Mouse (Mus musculus): ENCODE data around the gene Armc6. TPM values are rescaled to one million over a fixed set of nuclear protein-coding genes. Genes with fewer than 3 reads are reported as not detected.
A peak's percentile ranks its signal among the peaks of the same experiment; 100 is the strongest.

The Armc6 gene
- polyA plus RNA-seq, 1 experiment from 2014 or later, result 20.1 TPM

DNA sequence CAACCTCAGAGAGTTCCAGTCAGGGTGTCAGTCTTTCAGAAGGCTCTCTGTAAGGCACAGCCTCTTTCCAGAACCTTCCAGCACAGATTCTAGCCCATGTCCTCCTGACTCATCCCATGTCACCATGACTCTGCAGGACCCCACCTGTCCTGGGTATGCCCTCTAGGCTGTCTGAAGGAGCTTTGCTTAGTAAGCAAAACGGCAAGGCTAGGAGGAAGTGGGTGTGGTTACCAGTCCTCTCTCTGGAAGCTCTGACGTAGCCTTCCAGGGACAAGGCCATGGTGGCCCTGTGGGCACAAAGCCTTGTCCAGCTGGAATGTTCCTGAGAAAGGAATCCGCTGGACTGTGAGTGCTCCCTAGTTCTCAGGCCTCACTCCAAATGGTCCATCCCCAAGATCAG lies 38.7 kb upstream of the Armc6 start:
- 52% methylated on average over 3 of the region's 3 CpGs for WGBS
- Histone ChIP-seq H3K27me3 (ENCODE audit: control insufficient read depth, insufficient read depth, low read length) (no peaks in the 10 kb centered on the region), H3K27ac (replicated peaks; ENCODE audit: low read depth, low read length) (no peak overlapping the region), H3K4me1 (ENCODE audit: control insufficient read depth, insufficient read depth, low read length) (no peaks in the 10 kb centered on the region), H3K9ac (ENCODE audit: low read length) (no peak overlapping the region), H3K4me3 (ENCODE audit: low read depth, low read length) (no peak overlapping the region), H3K9me3 (ENCODE audit: control insufficient read depth, low read length) (no peaks in the 10 kb centered on the region), H3K4me2 (ENCODE audit: low read depth, severe bottlenecking) (no peak overlapping the region), H3K36me3 (ENCODE audit: control insufficient read depth, insufficient read depth, low read length) (no peaks in the 10 kb centered on the region)
- DNase-seq (ENCODE audit: low spot score) (no peak), ATAC-seq (ENCODE audit: insufficient number of reproducible peaks, low FRiP score, low TSS enrichment, low read depth) (no peak)

DNA sequence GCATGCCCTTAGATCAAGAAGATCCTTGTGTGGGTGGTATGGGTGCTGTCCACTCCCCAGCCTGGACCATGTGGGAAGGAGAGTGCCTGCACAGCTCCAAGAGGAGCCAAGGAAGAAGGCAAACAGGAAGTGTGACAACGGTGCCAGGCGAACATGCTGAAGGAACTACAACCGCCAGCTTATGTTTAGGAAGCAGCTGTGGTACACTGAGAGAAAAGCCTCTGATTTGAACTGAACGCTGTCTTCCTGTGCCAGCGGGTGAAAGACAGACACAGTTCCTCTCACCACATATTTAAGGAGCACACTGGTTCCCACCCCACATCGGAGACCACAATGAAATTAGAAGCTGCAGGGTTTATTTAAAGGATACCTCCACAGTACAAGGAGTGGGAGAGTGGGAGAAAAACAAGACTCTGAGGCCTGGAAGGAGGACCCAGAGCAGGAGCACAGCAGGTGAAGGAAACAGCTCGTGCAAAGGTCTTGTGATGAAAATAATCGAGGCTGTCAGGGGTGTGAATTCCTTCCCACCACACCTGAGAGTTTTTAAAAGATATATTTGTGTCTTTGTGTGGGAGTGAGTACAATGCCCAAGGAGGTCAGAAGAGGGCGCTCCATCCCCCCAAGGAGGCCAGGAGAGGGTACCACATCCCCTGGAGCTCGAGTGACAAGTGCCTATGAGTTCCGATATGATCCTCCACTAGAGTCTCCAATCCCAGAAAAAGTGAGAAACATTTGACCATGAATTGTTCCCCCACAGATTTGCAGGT lies 34.7 kb upstream of the Armc6 start:
- Histone ChIP-seq H3K4me3 (ENCODE audit: low read depth, low read length) (no peak overlapping the region), H3K27ac (replicated peaks; ENCODE audit: low read depth, low read length) (no peak overlapping the region), H3K9ac (ENCODE audit: low read length) (no peak overlapping the region), H3K9me3 (ENCODE audit: control insufficient read depth, low read length) (0 out of 2 replicates have a peak, but pooled peaks cover 2% of the 10 kb centered on the region), H3K27me3 (ENCODE audit: control insufficient read depth, insufficient read depth, low read length) (no peaks in the 10 kb centered on the region), H3K4me2 (ENCODE audit: low read depth, severe bottlenecking) (no peak overlapping the region), H3K36me3 (ENCODE audit: control insufficient read depth, insufficient read depth, low read length) (peaks cover 6% of the 10 kb centered on the region; the same call in 1 of the 2 replicates), H3K4me1 (ENCODE audit: control insufficient read depth, insufficient read depth, low read length) (no peaks in the 10 kb centered on the region)
- ATAC-seq (ENCODE audit: insufficient number of reproducible peaks, low FRiP score, low TSS enrichment, low read depth) (no peak), DNase-seq (ENCODE audit: low spot score) (peak; percentile 46)
- 54% methylated on average over 11 of the region's 11 CpGs for WGBS

DNA sequence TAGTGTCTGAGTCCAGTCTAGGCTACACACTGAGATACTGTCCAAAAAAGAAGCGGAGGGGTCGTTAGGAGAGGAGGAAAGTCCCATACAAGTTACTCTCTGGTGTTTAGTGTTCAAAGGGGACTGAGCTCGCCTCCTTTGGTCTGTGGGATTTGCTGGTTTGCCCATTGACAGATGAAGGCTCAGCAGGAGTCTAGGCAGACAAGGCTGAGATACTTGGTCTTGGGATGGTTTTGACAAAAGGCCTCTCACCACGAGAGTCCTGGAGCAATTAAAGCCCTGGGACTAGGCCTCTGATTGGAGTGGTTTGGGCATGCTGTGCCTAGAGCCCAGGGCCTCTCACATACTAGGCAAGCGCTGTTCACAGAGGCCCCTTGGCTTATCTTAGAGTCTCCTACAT lies 34.0 kb upstream of the Armc6 start:
- no peak overlapping the region for H3K9ac ChIP-seq (ENCODE audit: low read length)
- no peaks in the 10 kb centered on the region for H3K27me3 ChIP-seq (ENCODE audit: control insufficient read depth, insufficient read depth, low read length)
- peaks cover 12% of the 10 kb centered on the region; the same call in 1 of the 2 replicates for H3K36me3 ChIP-seq (ENCODE audit: control insufficient read depth, insufficient read depth, low read length)
- H3K4me2 ChIP-seq (ENCODE audit: low read depth, severe bottlenecking), result no peak overlapping the region
- no peak for ATAC-seq (ENCODE audit: insufficient number of reproducible peaks, low FRiP score, low TSS enrichment, low read depth)
- WGBS, result 65% methylated on average over 5 of the region's 5 CpGs
- no peak overlapping the region for H3K4me3 ChIP-seq (ENCODE audit: low read depth, low read length)
- H3K4me1 ChIP-seq (ENCODE audit: control insufficient read depth, insufficient read depth, low read length), result no peaks in the 10 kb centered on the region
- 0 out of 2 replicates have a peak overlapping the region, but pooled peaks have one; percentile 8 for H3K27ac ChIP-seq (replicated peaks; ENCODE audit: low read depth, low read length)
- H3K9me3 ChIP-seq (ENCODE audit: control insufficient read depth, low read length), result 0 out of 2 replicates have a peak, but pooled peaks cover 2% of the 10 kb centered on the region
- DNase-seq (ENCODE audit: low spot score), result no peak

DNA sequence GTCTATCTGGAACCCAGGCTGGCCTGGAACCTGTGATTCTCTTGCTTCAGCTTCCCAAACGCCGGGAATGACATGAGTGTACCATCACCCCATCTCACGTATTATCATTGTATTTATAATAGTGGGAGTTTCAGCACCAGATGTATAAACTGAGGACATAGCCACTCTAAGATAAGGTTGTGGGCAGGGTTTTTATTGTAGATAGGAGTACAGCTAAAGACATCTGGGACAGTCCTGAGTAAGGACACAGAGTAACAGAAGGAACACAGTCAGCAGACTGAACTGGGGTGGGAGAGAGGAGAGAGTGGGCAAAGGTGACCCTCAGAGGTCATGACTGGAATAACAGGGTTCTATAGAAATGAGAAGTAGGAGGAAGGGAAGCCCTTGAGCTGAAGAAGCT lies 33.4 kb upstream of the Armc6 start:
- Histone ChIP-seq H3K36me3 (ENCODE audit: control insufficient read depth, insufficient read depth, low read length) (peaks cover 16% of the 10 kb centered on the region; the same call in 1 of the 2 replicates), H3K4me3 (ENCODE audit: low read depth, low read length) (no peak overlapping the region), H3K27me3 (ENCODE audit: control insufficient read depth, insufficient read depth, low read length) (no peaks in the 10 kb centered on the region), H3K9me3 (ENCODE audit: control insufficient read depth, low read length) (0 out of 2 replicates have a peak, but pooled peaks cover 2% of the 10 kb centered on the region), H3K4me2 (ENCODE audit: low read depth, severe bottlenecking) (no peak overlapping the region), H3K27ac (replicated peaks; ENCODE audit: low read depth, low read length) (no peak overlapping the region), H3K9ac (ENCODE audit: low read length) (no peak overlapping the region), H3K4me1 (ENCODE audit: control insufficient read depth, insufficient read depth, low read length) (no peaks in the 10 kb centered on the region)
- no peak for DNase-seq (ENCODE audit: low spot score)
- 94% methylated on average over 3 of the region's 3 CpGs for WGBS
- ATAC-seq (ENCODE audit: insufficient number of reproducible peaks, low FRiP score, low TSS enrichment, low read depth), result no peak

DNA sequence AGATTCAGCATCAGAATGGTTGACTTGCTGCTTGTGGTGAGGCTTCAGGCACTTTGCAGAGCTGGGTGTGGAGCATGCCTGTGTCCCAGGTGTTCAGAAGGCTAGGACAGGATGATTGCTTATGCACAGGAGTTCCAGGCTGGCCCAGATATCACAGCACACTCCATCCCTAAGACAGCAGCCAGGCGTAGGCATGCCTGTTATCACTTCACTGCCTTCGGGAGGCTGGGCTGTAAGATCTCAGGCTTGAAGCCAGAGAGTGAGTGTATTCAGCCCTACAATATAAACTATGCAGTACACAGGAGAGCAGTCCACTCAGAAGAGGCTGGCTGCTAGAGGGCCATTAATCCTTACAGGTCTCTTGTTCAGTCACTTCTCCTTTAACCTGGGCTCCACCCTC lies 24.8 kb upstream of the Armc6 start:
- Histone ChIP-seq H3K4me1 (ENCODE audit: control insufficient read depth, insufficient read depth, low read length) (no peaks in the 10 kb centered on the region), H3K9me3 (ENCODE audit: control insufficient read depth, low read length) (no peaks in the 10 kb centered on the region), H3K9ac (ENCODE audit: low read length) (no peak overlapping the region), H3K4me2 (ENCODE audit: low read depth, severe bottlenecking) (no peak overlapping the region), H3K27ac (replicated peaks; ENCODE audit: low read depth, low read length) (no peak overlapping the region), H3K36me3 (ENCODE audit: control insufficient read depth, insufficient read depth, low read length) (peaks cover 70% of the 10 kb centered on the region), H3K4me3 (ENCODE audit: low read depth, low read length) (no peak overlapping the region), H3K27me3 (ENCODE audit: control insufficient read depth, insufficient read depth, low read length) (no peaks in the 10 kb centered on the region)
- WGBS, result 91% methylated on average over 2 of the region's 2 CpGs
- DNase-seq (ENCODE audit: low spot score) (no peak), ATAC-seq (ENCODE audit: insufficient number of reproducible peaks, low FRiP score, low TSS enrichment, low read depth) (no peak)

DNA sequence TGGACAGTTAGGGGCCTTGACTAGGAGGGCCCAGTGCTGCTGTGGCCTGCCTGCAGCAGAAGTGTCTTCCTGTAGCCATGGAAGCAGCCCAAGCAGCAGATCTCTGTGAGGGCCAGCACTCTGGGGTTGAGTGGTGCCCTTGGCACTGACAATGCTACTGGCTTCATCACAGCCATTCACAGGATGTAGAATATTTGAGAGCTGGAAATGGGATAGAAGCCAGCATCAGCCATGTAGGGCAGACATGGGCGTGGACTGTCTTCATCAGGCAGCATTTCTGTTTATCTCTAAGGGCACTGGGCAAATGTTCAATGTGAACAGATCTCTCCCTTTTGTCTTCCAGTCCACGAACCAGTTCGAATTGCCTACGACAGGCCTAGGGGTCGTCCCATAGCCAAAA lies 24.3 kb upstream of the Armc6 start:
- Histone ChIP-seq H3K4me2 (ENCODE audit: low read depth, severe bottlenecking) (no peak overlapping the region), H3K36me3 (ENCODE audit: control insufficient read depth, insufficient read depth, low read length) (peaks cover 68% of the 10 kb centered on the region), H3K9ac (ENCODE audit: low read length) (no peak overlapping the region), H3K27me3 (ENCODE audit: control insufficient read depth, insufficient read depth, low read length) (no peaks in the 10 kb centered on the region), H3K9me3 (ENCODE audit: control insufficient read depth, low read length) (no peaks in the 10 kb centered on the region), H3K4me1 (ENCODE audit: control insufficient read depth, insufficient read depth, low read length) (no peaks in the 10 kb centered on the region), H3K4me3 (ENCODE audit: low read depth, low read length) (no peak overlapping the region), H3K27ac (replicated peaks; ENCODE audit: low read depth, low read length) (no peak overlapping the region)
- ATAC-seq (ENCODE audit: insufficient number of reproducible peaks, low FRiP score, low TSS enrichment, low read depth) (no peak), DNase-seq (ENCODE audit: low spot score) (no peak)
- 93% methylated on average over 5 of the region's 5 CpGs for WGBS

DNA sequence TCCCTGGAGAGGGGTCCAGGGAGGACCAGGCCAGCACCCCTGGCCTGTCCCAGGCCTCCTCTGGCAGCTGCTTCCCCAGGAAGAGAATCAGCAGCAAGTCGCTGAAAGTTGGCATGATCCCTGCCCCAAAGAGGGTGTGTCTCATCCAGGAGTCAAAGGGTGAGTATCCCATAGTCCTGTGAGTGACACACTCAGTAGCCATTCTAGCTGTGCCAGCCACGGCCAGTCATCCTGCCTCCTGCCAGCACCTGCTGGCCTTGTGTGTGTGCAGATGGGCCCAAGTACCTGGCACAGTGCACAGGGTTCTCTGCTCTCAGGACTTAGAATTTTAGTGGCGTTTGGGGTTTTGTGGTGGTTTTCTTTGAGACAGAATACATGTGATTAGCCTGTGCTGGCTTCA lies 23.2 kb upstream of the Armc6 start:
- no peaks in the 10 kb centered on the region for H3K27me3 ChIP-seq (ENCODE audit: control insufficient read depth, insufficient read depth, low read length)
- H3K4me2 ChIP-seq (ENCODE audit: low read depth, severe bottlenecking), result no peak overlapping the region
- DNase-seq (ENCODE audit: low spot score) (no peak), ATAC-seq (ENCODE audit: insufficient number of reproducible peaks, low FRiP score, low TSS enrichment, low read depth) (no peak)
- no peaks in the 10 kb centered on the region for H3K9me3 ChIP-seq (ENCODE audit: control insufficient read depth, low read length)
- 87% methylated on average over 3 of the region's 3 CpGs for WGBS
- peaks cover 63% of the 10 kb centered on the region for H3K36me3 ChIP-seq (ENCODE audit: control insufficient read depth, insufficient read depth, low read length)
- no peak overlapping the region for H3K27ac ChIP-seq (replicated peaks; ENCODE audit: low read depth, low read length)
- H3K4me3 ChIP-seq (ENCODE audit: low read depth, low read length), result no peak overlapping the region
- H3K9ac ChIP-seq (ENCODE audit: low read length), result no peak overlapping the region
- H3K4me1 ChIP-seq (ENCODE audit: control insufficient read depth, insufficient read depth, low read length), result no peaks in the 10 kb centered on the region

DNA sequence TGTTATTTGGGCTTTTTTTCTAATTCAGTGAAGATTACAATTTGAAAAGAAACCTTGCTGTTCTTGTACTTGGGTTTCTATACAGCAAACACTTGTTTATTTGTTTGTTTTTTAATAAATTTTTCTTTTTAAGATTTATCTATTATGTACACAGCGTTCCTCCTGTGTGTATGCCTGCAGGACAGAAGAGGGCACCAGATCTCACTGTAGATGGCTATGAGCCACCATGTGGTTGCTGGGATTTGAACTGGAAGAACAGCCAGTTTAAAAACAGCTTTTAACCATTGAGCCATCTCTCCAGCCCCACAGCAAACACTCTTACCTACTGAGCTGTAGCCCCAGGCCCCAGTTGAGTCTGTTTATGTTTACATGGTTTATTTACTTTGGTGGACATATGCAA lies 20.4 kb upstream of the Armc6 start:
- no peak overlapping the region for H3K9ac ChIP-seq (ENCODE audit: low read length)

DNA sequence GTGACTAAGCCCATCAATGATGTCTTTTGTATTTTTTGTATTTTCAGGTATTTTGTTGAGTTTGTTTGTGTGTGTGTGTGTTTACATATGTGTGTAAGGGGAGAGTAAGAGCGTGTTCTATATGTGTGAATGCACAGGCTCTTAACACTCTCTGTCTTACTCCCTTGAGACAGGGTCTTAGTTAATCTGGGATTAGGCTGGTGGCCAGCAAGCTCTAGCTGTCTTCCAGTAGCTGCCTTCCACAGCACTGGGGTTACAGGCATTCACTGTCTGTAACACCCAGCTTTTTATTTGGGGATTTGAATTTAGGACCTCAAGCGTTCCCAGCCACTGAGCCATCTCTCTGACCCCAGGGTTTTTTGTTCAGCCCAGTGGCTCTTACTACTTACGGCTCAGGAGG lies 13.6 kb upstream of the Armc6 start:
- Histone ChIP-seq H3K4me3 (ENCODE audit: low read depth, low read length) (no peak overlapping the region), H3K36me3 (ENCODE audit: control insufficient read depth, insufficient read depth, low read length) (peaks cover 45% of the 10 kb centered on the region), H3K4me2 (ENCODE audit: low read depth, severe bottlenecking) (no peak overlapping the region), H3K9me3 (ENCODE audit: control insufficient read depth, low read length) (no peaks in the 10 kb centered on the region), H3K27me3 (ENCODE audit: control insufficient read depth, insufficient read depth, low read length) (no peaks in the 10 kb centered on the region), H3K9ac (ENCODE audit: low read length) (no peak overlapping the region), H3K4me1 (ENCODE audit: control insufficient read depth, insufficient read depth, low read length) (no peaks in the 10 kb centered on the region), H3K27ac (replicated peaks; ENCODE audit: low read depth, low read length) (no peak overlapping the region)
- ATAC-seq (ENCODE audit: insufficient number of reproducible peaks, low FRiP score, low TSS enrichment, low read depth) (no peak), DNase-seq (ENCODE audit: low spot score) (no peak)
- 96% methylated on average over 3 of the region's 3 CpGs for WGBS

More for the DNA sequence above, 20.4 kb upstream of the Armc6 start:
- H3K9me3 ChIP-seq (ENCODE audit: control insufficient read depth, low read length), result no peaks in the 10 kb centered on the region
- H3K4me3 ChIP-seq (ENCODE audit: low read depth, low read length), result no peak overlapping the region
- peaks cover 63% of the 10 kb centered on the region for H3K36me3 ChIP-seq (ENCODE audit: control insufficient read depth, insufficient read depth, low read length)
- no peaks in the 10 kb centered on the region for H3K4me1 ChIP-seq (ENCODE audit: control insufficient read depth, insufficient read depth, low read length)
- no peak overlapping the region for H3K27ac ChIP-seq (replicated peaks; ENCODE audit: low read depth, low read length)
- H3K4me2 ChIP-seq (ENCODE audit: low read depth, severe bottlenecking), result no peak overlapping the region
- no peak for DNase-seq (ENCODE audit: low spot score)
- no peaks in the 10 kb centered on the region for H3K27me3 ChIP-seq (ENCODE audit: control insufficient read depth, insufficient read depth, low read length)
- 72% methylated on average over 1 of the region's 1 CpGs for WGBS
- ATAC-seq (ENCODE audit: insufficient number of reproducible peaks, low FRiP score, low TSS enrichment, low read depth), result no peak

Measured in limb, embryonic 11.5 days (tissue).